Mouse (Mus musculus) heart, postnatal 0 days (tissue): Measurements from ENCODE around the gene Uba2. TPM values are rescaled to one million over a fixed set of nuclear protein-coding genes. Genes with fewer than 3 reads are reported as not detected.
"Not testable (repeated sequence)": the region's sequence is repeated elsewhere in the genome, so short reads cannot be mapped to it uniquely, and the experiment has no call there.

Source experiments
- ATAC-seq: fragments of 200-750 bp; cut with Nextera tagmentation; 2 replicates; pipeline ENCODE4 v1.8.0; 2017; ENCODE audit warnings: low read depth, moderate number of reproducible peaks, moderate library complexity; ENCODE audit not compliant: insufficient read depth
- DNase-seq: peaks from one replicate; pipeline ENCODE4 v3.0.0-alpha.2; 2016; ENCODE audit warnings: low spot score
- H3K27ac ChIP-seq: fragments of 300-500 bp; sonication (generic); 2 replicates; pipeline ENCODE4 v1.5.1; 2014; ENCODE audit warnings: low read depth, mild to moderate bottlenecking
- H3K27me3 ChIP-seq: fragments of 300-500 bp; sonication (generic); 2 replicates; pipeline ENCODE4 v1.6.1; 2014; ENCODE audit warnings: low read length, mixed read lengths; ENCODE audit not compliant: control insufficient read depth, insufficient read depth
- H3K36me3 ChIP-seq: fragments of 300-500 bp; sonication (generic); replicated peaks from 2 replicates; pipeline ENCODE4 v1.6.1; 2014; ENCODE audit warnings: low read length, mixed read lengths; ENCODE audit not compliant: control insufficient read depth, insufficient read depth
- H3K4me1 ChIP-seq: fragments of 300-500 bp; sonication (generic); 2 replicates; pipeline ENCODE4 v1.6.1; 2014; ENCODE audit warnings: antibody characterized with exemption; ENCODE audit not compliant: control insufficient read depth, insufficient read depth
- H3K4me2 ChIP-seq: fragments of 300-500 bp; sonication (generic); 2 replicates; pipeline ENCODE4 v1.6.1; 2014; ENCODE audit warnings: low read depth, mild to moderate bottlenecking, low read length, moderate library complexity
- H3K4me3 ChIP-seq: fragments of 300-500 bp; sonication (generic); 2 replicates; pipeline ENCODE4 v1.5.1; 2014; ENCODE audit warnings: low read depth, low read length
- H3K9ac ChIP-seq: fragments of 300-500 bp; sonication (generic); replicated peaks from 2 replicates; pipeline ENCODE4 v1.6.1; 2014; ENCODE audit warnings: low read depth, low read length, mixed read lengths
- H3K9me3 ChIP-seq: fragments of 300-500 bp; sonication (generic); replicated peaks from 2 replicates; pipeline ENCODE4 v1.6.1; 2016; ENCODE audit warnings: low read length; ENCODE audit not compliant: control insufficient read depth
- CTCF ChIP-seq: IDR thresholded peaks from 2 replicates; pipeline ENCODE4 v1.5.1; 2016; ENCODE audit warnings: antibody characterized with exemption, control low read depth, low read depth
- EP300 ChIP-seq: IDR thresholded peaks from 2 replicates; pipeline ENCODE4 v1.6.1; 2016; ENCODE audit warnings: antibody characterized with exemption, low read depth
- WGBS: fragments of 180-500 bp; shearing (Covaris S2); extraction: QIAGEN DNeasy Blood & Tissue Kit; methylation state at CpG from one replicate; pipeline ENCODE4 v1.1.7; 2014; 5-methylcytosine and 5-hydroxymethylcytosine counted together
- polyA plus RNA-seq: library from polyadenylated mRNA; unstranded; fragments of >200 nt; fragmentation: Nextera tagmentation; extraction: Ambion mirVana; gene quantifications from 2 replicates; pipeline ENCODE4 v1.2.1, GENCODE M21; 2015
- total RNA-seq: library from RNA; depleted of rRNA; stranded (reverse); fragments of >200 nt; gene quantifications from 2 replicates; pipeline ENCODE4 v1.2.3, GENCODE M21; 2014; ENCODE audit warnings: low replicate concordance

The Uba2 gene
- total and polyA plus RNA-seq, 2 experiments from 2014 or later = 54.8 to 59.3 TPM

DNA sequence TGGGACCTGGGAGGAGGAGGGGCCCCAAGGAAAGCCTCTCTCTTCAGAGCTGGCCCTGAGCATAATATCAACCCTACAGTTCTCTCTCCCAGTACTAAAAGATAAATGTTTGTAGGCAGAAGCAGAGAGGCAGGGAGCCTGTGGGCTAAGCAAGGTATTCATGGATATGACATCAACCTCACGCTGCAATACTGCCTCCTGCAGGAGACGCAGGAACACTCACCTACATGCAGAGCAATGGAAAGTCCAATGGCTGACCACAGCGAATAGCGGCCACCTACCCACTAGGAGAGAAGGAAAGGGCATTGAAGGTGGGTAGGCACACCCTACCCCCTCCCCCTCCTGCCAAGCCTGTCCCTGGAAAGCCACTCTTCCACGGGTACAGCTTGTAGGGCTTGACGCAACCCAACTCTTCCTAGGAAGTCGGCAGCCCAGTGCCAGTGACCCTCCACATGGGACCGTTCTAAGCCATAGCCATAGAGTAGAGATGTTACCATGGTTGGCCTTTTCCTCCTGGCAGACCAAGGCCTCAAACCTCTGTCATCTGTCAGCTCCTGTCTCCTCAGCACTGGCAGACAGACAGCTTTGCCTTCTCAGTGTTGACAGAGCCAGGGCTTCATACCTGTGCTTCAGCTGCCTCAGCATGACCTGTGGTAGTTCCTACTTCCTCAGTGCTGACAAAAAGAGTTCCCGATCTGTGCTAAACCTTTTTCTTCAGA, 38.8 kb upstream of the Uba2 start:
- H3K27me3 ChIP-seq = no peaks in the 10 kb centered on the region
- no peak overlapping the region for H3K4me3 ChIP-seq
- H3K4me2 ChIP-seq = no peak overlapping the region
- TF ChIP-seq EP300 (no peak), CTCF (peak; percentile 27; the same call in 1 of the 2 replicates)
- H3K27ac ChIP-seq = no peak overlapping the region
- 85% methylated on average over 9 of the region's 9 CpGs for WGBS
- H3K9me3 ChIP-seq = no peaks in the 10 kb centered on the region
- no peak for DNase-seq
- ATAC-seq = no peak
- no peak overlapping the region for H3K9ac ChIP-seq
- peaks cover 100% of the 10 kb centered on the region for H3K36me3 ChIP-seq
- H3K4me1 ChIP-seq = no peaks in the 10 kb centered on the region

GRCm38 (mm10) chr7:34206331-34206730, 36.9 kb upstream of the Uba2 start:
- Histone ChIP-seq H3K4me2 (no peak overlapping the region), H3K27ac (no peak overlapping the region), H3K4me3 (no peak overlapping the region), H3K36me3 (peaks cover 100% of the 10 kb centered on the region), H3K4me1 (no peaks in the 10 kb centered on the region), H3K9me3 (no peaks in the 10 kb centered on the region), H3K27me3 (no peaks in the 10 kb centered on the region), H3K9ac (no peak overlapping the region)
- ATAC-seq (no peak), DNase-seq (no peak)
- no peak for TF ChIP-seq EP300
- TF ChIP-seq CTCF = no peak
- 94% methylated on average over 6 of the region's 6 CpGs for WGBS

- not testable (repeated sequence) for DNase-seq, H3K27ac ChIP-seq, H3K9me3 ChIP-seq, H3K4me2 ChIP-seq, H3K4me1 ChIP-seq, H3K4me3 ChIP-seq, H3K27me3 ChIP-seq, H3K9ac ChIP-seq, ATAC-seq
- WGBS = 87% methylated on average over 10 of the region's 10 CpGs
- H3K36me3 ChIP-seq = peaks cover 67% of the 10 kb centered on the region
These were observed 32.7 kb upstream of the Uba2 start for GRCm38 (mm10) chr7:34202147-34202546.

GRCm38 (mm10) chr7:34200829-34201228, 31.4 kb upstream of the Uba2 start:
- ATAC-seq = no peak
- WGBS = 100% methylated on average over 2 of the region's 2 CpGs

DNA sequence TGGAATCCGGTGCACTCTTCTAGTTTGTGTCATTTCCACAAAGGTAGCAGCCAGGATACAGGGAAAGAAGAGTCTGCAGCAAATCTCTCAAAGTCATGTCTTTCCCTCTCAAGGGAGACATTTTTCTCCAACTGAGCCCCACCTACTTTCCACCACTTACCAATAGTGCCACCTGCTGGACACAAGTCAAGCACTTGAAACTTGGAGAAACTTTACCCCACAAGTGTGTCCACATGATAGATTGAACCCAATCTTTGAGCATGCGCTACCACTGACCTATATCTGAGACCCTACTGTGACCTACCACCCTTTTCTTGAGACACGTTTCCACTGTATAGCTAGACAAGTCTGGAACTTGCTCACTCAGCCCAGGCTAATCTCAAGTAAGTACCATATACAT, 28.9 kb upstream of the Uba2 start:
- TF ChIP-seq CTCF (peak; percentile 52), EP300 (no peak)
- Histone ChIP-seq H3K9me3 (no peaks in the 10 kb centered on the region), H3K4me2 (no peak overlapping the region), H3K36me3 (peaks cover 33% of the 10 kb centered on the region), H3K9ac (no peak overlapping the region), H3K4me1 (peaks cover 8% of the 10 kb centered on the region; the same call in 1 of the 2 replicates), H3K27ac (no peak overlapping the region), H3K27me3 (no peaks in the 10 kb centered on the region), H3K4me3 (no peak overlapping the region)
- ATAC-seq = no peak
- DNase-seq = no peak
- 43% methylated on average over 3 of the region's 3 CpGs for WGBS

More at GRCm38 (mm10) chr7:34200829-34201228, 31.4 kb upstream of the Uba2 start:
- no peak overlapping the region for H3K9ac ChIP-seq
- no peak overlapping the region for H3K27ac ChIP-seq
- no peak overlapping the region for H3K4me2 ChIP-seq
- H3K4me3 ChIP-seq = no peak overlapping the region
- H3K27me3 ChIP-seq = no peaks in the 10 kb centered on the region
- TF ChIP-seq EP300 (no peak), CTCF (no peak)
- H3K9me3 ChIP-seq = no peaks in the 10 kb centered on the region
- H3K4me1 ChIP-seq = peaks cover 3% of the 10 kb centered on the region; the same call in 1 of the 2 replicates
- DNase-seq = no peak
- H3K36me3 ChIP-seq = peaks cover 54% of the 10 kb centered on the region
